Mouse (Mus musculus): ENCODE data around the gene Krtap7-1. TPM values are rescaled to one million over a fixed set of nuclear protein-coding genes. Genes with fewer than 3 reads are reported as not detected.

Gene Krtap7-1
- total RNA-seq, 2 experiments from 2014 or later, result 0.60 to 0.63 TPM

Other genes with a start within 250 kb of the Krtap7-1 start
- gene Krtap21-1, start 104.5 kb downstream of the Krtap7-1 start, total RNA-seq (2021), result not detected
- not detected for gene Krtap6-2, start 88.2 kb downstream of the Krtap7-1 start, total RNA-seq (2021)
- not detected for gene Krtap8-1, start 20.4 kb downstream of the Krtap7-1 start, total RNA-seq (2021)
- not detected for gene Krtap11-1, start 62.9 kb upstream of the Krtap7-1 start, total RNA-seq (2021)

Measured in left cerebral cortex, postnatal 10 days (tissue).